Mouse (Mus musculus) megakaryocyte, embryonic 14.5 days (primary cell): ENCODE measurements around the gene P3h3. TPM values are rescaled to one million over a fixed set of nuclear protein-coding genes. Genes with fewer than 3 reads are reported as not detected.
A peak's percentile ranks its signal among the peaks of the same experiment; 100 is the strongest.
"Not testable (repeated sequence)": the region's sequence is repeated elsewhere in the genome, so short reads cannot be mapped to it uniquely, and the experiment has no call there.

ENCODE experiments used
- H3K27me3 ChIP-seq: replicated peaks from 2 replicates; pipeline ENCODE3; 2012; ENCODE audit warnings: inconsistent platforms
- H3K36me3 ChIP-seq: replicated peaks from 2 replicates; pipeline ENCODE3; 2012; ENCODE audit warnings: low read length, inconsistent platforms, mixed read lengths
- H3K4me1 ChIP-seq: 2 replicates; pipeline ENCODE4 v1.6.1; 2012; ENCODE audit warnings: inconsistent platforms
- H3K4me3 ChIP-seq: replicated peaks from 2 replicates; pipeline ENCODE3; 2012; ENCODE audit warnings: moderate library complexity, mild to moderate bottlenecking, inconsistent platforms
- H3K9me3 ChIP-seq: 2 replicates; pipeline ENCODE4 v1.6.1; 2012; ENCODE audit warnings: inconsistent platforms
- FLI1 ChIP-seq: IDR thresholded peaks from 2 replicates; pipeline ENCODE4 v1.6.1; 2012; ENCODE audit warnings: low read length, inconsistent platforms, mixed read lengths
- GATA1 ChIP-seq: IDR thresholded peaks from 3 replicates; pipeline ENCODE4 v1.6.1; 2012; ENCODE audit warnings: mixed read lengths, low read length, inconsistent platforms, borderline replicate concordance
- polyA plus RNA-seq: library from polyadenylated mRNA; stranded (reverse); fragments of >175 nt; gene quantifications from 2 replicates; pipeline ENCODE4 v1.2.3, GENCODE M21; 2012; ENCODE audit warnings: low replicate concordance; ENCODE audit not compliant: insufficient read depth

The P3h3 gene
- polyA plus RNA-seq, 1 experiment = 5.5 TPM

- H3K36me3 ChIP-seq = peaks cover 56% of the 10 kb centered on the region
- H3K4me1 ChIP-seq = peaks cover 59% of the 10 kb centered on the region
- H3K4me3 ChIP-seq = no peak overlapping the region
- H3K27me3 ChIP-seq = no peaks in the 10 kb centered on the region
- TF ChIP-seq GATA1 = no peak
- TF ChIP-seq FLI1 = no peak
- no peaks in the 10 kb centered on the region for H3K9me3 ChIP-seq
Observed at GRCm38 (mm10) chr6:124831649-124832048, 25.9 kb downstream of the P3h3 start.

DNA sequence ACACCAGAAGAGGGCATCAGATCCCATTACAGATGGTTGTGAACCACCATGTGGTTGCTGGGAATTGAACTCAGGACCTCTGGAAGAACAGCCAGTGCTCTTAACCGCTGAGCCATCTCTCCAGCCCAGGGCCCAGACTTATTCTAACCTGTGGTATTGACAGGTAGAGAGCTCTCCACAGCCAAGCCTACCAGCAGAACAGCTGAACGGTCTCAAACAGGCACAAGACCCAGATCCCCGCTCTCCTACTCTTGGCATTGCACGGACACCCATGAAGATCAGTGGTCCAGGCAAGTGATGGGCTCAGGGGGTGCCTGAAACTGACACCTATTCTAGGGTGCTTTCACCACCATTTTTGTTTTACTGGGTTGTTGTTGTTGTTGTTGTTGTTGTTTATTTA, 26.4 kb downstream of the P3h3 start:
- not testable (repeated sequence) for H3K27me3 ChIP-seq, H3K9me3 ChIP-seq
- Histone ChIP-seq H3K4me1 (peaks cover 60% of the 10 kb centered on the region), H3K4me3 (peak overlapping the region; percentile 23), H3K36me3 (peaks cover 61% of the 10 kb centered on the region)

- Histone ChIP-seq H3K36me3 (peaks cover 63% of the 10 kb centered on the region), H3K27me3 (no peaks in the 10 kb centered on the region), H3K9me3 (no peaks in the 10 kb centered on the region), H3K4me1 (peaks cover 60% of the 10 kb centered on the region), H3K4me3 (peak overlapping the region; percentile 100)
- TF ChIP-seq FLI1 (peak; percentile 42; the same call in 1 of the 2 replicates), GATA1 (no peak; the same call in 2 of the 3 replicates)
Observed at GRCm38 (mm10) chr6:124829799-124830700, 27.5 kb downstream of the P3h3 start.

DNA sequence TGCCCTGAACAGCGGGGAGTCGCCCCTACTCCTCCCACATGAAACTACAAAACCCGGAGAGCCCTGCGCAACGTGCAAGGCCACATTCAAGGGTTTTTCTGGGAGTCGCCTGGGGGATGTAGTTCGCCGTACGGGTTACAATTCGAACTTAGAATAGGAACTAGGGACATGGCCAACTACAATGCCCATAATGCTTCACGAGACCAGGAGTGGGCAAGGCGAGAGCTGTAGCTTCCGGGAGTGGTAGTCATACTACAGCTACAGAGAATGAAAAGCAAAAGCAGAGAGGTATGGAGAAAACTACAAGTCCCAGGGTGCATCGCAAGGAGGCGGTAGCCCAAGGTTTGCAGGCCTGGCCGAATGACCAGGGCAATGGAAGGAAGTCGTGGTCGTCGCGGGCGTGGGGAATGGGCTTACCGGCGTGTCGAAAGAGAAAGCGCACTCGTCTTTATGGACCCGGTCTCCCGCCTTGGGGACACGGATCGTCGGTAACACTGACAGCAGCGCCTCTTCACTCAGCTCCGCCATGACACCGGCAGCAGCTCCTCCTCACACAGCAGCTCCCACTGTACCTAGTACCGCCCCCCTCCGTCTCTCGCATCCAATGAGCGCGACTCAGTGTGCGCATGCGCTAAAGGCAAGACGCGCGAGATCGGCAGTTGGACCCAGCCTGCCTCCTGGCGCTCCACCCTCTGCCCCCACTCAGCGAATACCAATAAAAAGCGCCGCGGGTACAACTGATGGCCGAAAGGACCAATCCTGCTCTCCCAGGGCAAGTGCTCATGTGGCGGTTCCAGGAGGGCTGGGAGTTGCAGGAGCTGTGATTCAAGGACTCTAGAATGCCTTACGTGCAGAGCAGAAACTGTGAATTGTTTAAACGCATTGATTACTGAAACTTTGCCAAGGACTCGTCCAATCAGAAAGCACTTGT, 28.4 kb downstream of the P3h3 start, which contains the start of the genes Usp5 and Cdca3:
Gene Usp5, minus strand, starts transcription at position 617 of the 931 bp plus-strand sequence.
Gene Cdca3, plus strand, starts transcription at position 680 of the 931 bp plus-strand sequence.
- TF ChIP-seq FLI1 = no peak
- TF ChIP-seq GATA1 = no peak
- peaks cover 63% of the 10 kb centered on the region for H3K36me3 ChIP-seq
- no peaks in the 10 kb centered on the region for H3K27me3 ChIP-seq

DNA sequence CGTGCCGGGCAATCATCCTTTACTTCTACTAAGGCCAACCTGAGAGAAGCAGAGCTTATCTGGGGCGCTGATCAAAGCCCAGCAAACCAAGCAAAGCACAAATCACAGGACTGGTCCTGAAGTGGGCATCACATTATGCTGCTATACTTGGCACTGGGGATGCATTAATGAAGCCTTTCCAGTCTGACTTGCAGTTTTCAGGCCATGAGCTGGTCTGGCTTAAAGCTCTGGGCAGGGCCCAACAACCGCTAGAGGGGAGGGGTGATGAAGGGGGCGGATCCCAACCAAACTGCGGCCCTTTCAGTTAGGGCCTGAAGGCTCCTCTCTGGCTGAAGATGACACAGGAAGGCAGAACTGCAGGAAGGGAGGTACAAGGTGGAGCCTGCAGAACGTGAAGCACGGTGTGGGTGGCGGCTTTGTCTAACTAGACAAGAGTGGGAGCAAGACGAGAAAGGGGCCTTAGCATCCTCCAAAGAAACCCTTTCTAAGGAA, 29.4 kb downstream of the P3h3 start:
- H3K4me1 ChIP-seq = peaks cover 57% of the 10 kb centered on the region
- H3K4me3 ChIP-seq = peak overlapping the region; percentile 100
- TF ChIP-seq GATA1 (no peak), FLI1 (no peak)
- H3K27me3 ChIP-seq = no peaks in the 10 kb centered on the region
- H3K9me3 ChIP-seq = no peaks in the 10 kb centered on the region
- H3K36me3 ChIP-seq = peaks cover 64% of the 10 kb centered on the region

More for the DNA sequence above, 28.4 kb downstream of the P3h3 start, which contains the start of the genes Usp5 and Cdca3:
- Histone ChIP-seq H3K4me1 (peaks cover 58% of the 10 kb centered on the region), H3K4me3 (peak within 1 kb of the TSS; percentile 100), H3K9me3 (no peaks in the 10 kb centered on the region)

DNA sequence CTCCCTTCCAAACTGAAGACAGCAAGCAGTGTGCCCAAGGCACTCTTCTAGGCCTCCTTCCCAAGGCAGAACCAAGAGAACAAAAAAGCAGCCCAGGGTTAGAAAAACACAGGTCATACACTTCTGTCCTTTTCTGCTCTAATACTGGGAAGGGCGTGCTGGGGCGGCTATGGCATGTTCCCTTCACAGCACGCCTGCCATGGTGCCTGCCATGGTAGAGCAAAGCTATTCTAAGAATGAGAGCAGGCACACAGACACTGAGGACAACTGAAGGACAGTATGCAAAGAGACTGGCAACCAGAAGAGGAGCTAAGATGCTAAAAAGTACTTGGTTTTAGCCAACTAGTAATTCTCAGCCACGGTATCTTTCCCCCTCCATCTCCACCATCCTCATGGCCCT, 35.5 kb downstream of the P3h3 start:
- Histone ChIP-seq H3K4me1 (peaks cover 49% of the 10 kb centered on the region), H3K36me3 (peaks cover 100% of the 10 kb centered on the region), H3K27me3 (no peaks in the 10 kb centered on the region), H3K4me3 (no peak overlapping the region), H3K9me3 (no peaks in the 10 kb centered on the region)
- TF ChIP-seq GATA1 (no peak), FLI1 (no peak)

DNA sequence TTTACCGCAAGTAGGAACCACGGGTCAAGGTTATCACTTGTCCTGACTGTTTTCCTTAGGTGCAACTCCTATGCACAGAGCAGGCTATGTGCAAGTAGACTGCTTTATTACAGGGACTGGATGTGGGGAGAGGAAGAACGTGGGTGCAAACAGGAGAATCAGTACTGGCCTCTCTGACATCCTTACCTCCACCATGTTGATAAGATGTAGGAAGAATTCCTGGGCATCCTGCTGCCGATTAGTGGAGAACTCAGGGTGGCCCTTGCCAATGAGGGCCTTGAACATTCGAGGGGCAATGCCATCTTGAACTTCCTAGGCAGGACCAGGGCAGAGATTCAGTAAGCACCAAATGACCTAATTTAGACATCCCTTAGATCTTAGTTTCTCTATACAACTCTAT, 36.7 kb downstream of the P3h3 start:
- H3K36me3 ChIP-seq = peaks cover 100% of the 10 kb centered on the region
- H3K27me3 ChIP-seq = no peaks in the 10 kb centered on the region
- TF ChIP-seq FLI1 (no peak), GATA1 (no peak)
- no peak overlapping the region for H3K4me3 ChIP-seq
- peaks cover 40% of the 10 kb centered on the region for H3K4me1 ChIP-seq
- no peaks in the 10 kb centered on the region for H3K9me3 ChIP-seq

DNA sequence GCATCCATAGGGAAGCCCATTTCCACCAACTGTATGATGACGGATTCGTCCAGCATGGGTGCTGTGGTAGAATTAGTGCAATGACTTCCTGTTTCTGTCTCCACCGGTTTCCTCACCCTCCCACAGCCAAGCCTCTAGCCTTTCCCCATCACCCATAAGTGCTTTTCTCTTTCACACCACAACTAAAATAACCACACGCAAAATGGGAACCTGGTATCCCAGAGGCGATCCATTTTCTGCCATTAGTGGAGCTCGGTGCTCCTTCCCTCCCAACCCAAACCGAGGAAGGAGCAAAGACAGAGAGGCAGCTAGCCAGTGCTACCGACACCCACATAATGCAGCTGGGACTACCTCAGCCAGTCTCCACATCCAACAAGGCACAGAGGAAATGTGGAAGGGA, 39.6 kb downstream of the P3h3 start:
- peaks cover 42% of the 10 kb centered on the region for H3K4me1 ChIP-seq
- peaks cover 88% of the 10 kb centered on the region for H3K36me3 ChIP-seq
- no peaks in the 10 kb centered on the region for H3K27me3 ChIP-seq
- no peak for TF ChIP-seq GATA1
- no peak for TF ChIP-seq FLI1
- peak overlapping the region; percentile 72 for H3K4me3 ChIP-seq
- H3K9me3 ChIP-seq = no peaks in the 10 kb centered on the region

- Histone ChIP-seq H3K4me3 (peak overlapping the region; percentile 40), H3K27me3 (no peaks in the 10 kb centered on the region), H3K9me3 (no peaks in the 10 kb centered on the region), H3K4me1 (peaks cover 46% of the 10 kb centered on the region), H3K36me3 (peaks cover 88% of the 10 kb centered on the region)
- TF ChIP-seq FLI1 = no peak
- no peak for TF ChIP-seq GATA1
Observed at GRCm38 (mm10) chr6:124817563-124817962, 40.0 kb downstream of the P3h3 start.
